Mouse (Mus musculus): Measurements from ENCODE around the gene Olfr1443. TPM values are rescaled to one million over a fixed set of nuclear protein-coding genes. Genes with fewer than 3 reads are reported as not detected.
"Not testable (repeated sequence)": the region's sequence is repeated elsewhere in the genome, so short reads cannot be mapped to it uniquely, and the experiment has no call there.

Olfr1443 gene
- polyA plus RNA-seq, 1 experiment from 2014 or later = not detected

DNA sequence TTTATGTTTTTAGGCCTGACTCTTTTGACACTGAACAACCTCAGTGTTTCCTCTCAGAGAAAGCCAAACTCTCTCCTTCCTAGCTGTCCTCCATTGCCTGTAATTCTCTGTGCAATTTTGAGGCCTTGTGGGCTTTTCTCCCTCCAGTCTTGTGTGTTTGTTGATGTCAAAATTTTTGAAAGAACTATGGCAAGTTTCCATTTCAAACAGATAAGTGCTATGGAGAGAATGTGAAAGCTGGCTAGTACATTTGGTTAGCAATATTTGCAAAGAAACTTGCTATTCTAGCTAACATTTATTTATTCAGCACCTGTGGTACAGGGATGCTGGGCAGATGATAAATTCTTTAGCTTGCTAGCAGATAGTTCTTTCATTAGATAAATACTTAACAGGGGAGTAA, 18.3 kb downstream of the Olfr1443 start:
- ATAC-seq (replicated peaks) = no peak
- Histone ChIP-seq H3K9me3 (no peaks in the 10 kb centered on the region), H3K4me1 (no peaks in the 10 kb centered on the region), H3K27ac (no peak overlapping the region), H3K27me3 (replicated peaks) (no peaks in the 10 kb centered on the region), H3K4me3 (no peak overlapping the region), H3K36me3 (replicated peaks) (no peaks in the 10 kb centered on the region), H3K9ac (no peak overlapping the region), H3K4me2 (no peak overlapping the region)

DNA sequence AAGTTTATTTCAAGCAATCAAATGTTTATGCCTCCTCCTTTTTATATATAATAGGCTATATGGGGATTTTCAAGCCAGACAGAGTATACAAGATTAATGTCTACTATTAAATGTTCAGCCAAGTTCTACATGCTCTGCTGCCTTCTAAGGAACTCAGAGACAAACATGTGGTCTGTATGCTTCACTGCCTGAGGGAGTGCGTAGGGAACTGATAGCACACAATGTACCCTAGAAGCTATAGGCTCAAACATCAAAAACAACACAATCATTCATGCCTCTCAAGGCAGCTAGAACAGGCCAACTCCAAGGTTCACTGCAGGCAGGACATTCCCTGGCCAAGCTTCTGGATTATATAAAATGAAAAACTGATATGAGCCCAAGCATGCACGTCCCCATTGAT, 30.5 kb downstream of the Olfr1443 start:
- Histone ChIP-seq H3K9ac (no peak overlapping the region), H3K36me3 (replicated peaks) (no peaks in the 10 kb centered on the region), H3K4me3 (no peak overlapping the region), H3K9me3 (no peaks in the 10 kb centered on the region), H3K4me1 (no peaks in the 10 kb centered on the region), H3K27ac (no peak overlapping the region), H3K4me2 (no peak overlapping the region), H3K27me3 (replicated peaks) (no peaks in the 10 kb centered on the region)
- ATAC-seq (replicated peaks) = no peak
- 78% methylated on average over 2 of the region's 2 CpGs for WGBS

DNA sequence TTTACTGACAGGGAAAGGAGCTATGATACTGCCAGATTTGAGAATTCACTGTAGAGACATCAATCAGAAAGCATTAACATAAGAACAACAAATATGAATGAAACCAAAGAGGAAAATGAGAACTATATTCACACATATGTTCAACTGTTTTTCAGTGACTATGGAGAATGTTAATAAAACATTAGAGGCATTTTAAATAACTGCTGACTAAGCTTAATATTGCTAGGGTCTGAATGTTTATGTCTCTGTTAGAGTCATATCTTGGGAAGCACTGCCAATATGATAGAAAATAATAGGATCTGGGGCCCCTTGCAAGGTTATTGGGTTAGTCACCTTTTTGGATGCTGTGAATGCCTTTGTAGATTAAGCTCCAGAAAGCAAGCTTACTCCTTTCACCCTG, 31.1 kb downstream of the Olfr1443 start:
- H3K27ac ChIP-seq = no peak overlapping the region
- no peak overlapping the region for H3K4me2 ChIP-seq
- H3K9ac ChIP-seq = no peak overlapping the region
- no peak for ATAC-seq (replicated peaks)
- H3K27me3 ChIP-seq (replicated peaks) = no peaks in the 10 kb centered on the region
- H3K9me3 ChIP-seq = no peaks in the 10 kb centered on the region
- H3K4me3 ChIP-seq = no peak overlapping the region
- H3K36me3 ChIP-seq (replicated peaks) = no peaks in the 10 kb centered on the region
- H3K4me1 ChIP-seq = no peaks in the 10 kb centered on the region

DNA sequence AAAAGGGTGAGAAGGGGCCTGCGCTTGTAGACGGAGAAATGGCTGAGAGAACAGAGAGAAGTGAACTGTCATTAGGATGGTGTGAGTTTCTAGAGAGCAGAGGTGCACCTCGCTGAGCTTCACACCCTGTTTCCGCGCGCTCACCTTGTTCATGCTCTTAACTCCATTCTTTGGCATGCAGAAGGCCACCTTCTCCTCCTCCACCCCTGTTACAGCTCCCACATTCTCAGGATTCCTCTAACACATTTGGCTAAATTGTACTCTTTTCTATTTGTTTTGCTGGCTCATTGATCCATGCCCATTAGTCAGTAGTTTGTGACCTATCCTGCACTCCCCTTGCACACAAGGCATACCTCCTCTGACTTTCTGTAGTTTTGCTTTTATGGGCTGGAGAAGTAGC, 41.3 kb downstream of the Olfr1443 start:
- Histone ChIP-seq H3K4me3 (no peak overlapping the region), H3K27me3 (replicated peaks) (no peaks in the 10 kb centered on the region), H3K4me2 (no peak overlapping the region), H3K36me3 (replicated peaks) (no peaks in the 10 kb centered on the region), H3K9ac (no peak overlapping the region), H3K27ac (no peak overlapping the region), H3K9me3 (no peaks in the 10 kb centered on the region), H3K4me1 (no peaks in the 10 kb centered on the region)
- WGBS = 89% methylated on average over 6 of the region's 6 CpGs
- no peak for ATAC-seq (replicated peaks)

DNA sequence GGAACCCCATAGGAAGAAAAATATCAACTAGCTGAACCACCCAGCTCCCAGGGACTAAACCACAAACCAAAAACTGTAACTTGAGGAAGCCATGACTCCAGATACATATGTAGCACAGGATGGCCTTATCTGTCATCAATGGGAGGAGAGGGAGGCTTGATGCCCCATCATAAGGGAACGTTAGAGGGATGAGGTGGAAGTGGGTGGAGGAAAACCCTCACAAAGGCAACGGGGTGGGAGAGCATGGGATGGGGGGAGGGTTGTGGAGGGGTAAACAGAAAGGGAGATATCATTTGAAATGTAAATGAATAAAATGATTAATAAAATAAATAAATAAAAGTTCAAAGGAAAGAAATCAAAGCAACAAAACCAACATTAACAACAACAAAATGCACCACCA, 42.6 kb downstream of the Olfr1443 start:
- Histone ChIP-seq H3K4me1 (no peaks in the 10 kb centered on the region), H3K27ac (no peak overlapping the region), H3K36me3 (replicated peaks) (no peaks in the 10 kb centered on the region), H3K9me3 (no peaks in the 10 kb centered on the region), H3K9ac (no peak overlapping the region), H3K4me3 (no peak overlapping the region), H3K27me3 (replicated peaks) (no peaks in the 10 kb centered on the region), H3K4me2 (no peak overlapping the region)
- WGBS = 63% methylated on average over 2 of the region's 2 CpGs
- no peak for ATAC-seq (replicated peaks)

DNA sequence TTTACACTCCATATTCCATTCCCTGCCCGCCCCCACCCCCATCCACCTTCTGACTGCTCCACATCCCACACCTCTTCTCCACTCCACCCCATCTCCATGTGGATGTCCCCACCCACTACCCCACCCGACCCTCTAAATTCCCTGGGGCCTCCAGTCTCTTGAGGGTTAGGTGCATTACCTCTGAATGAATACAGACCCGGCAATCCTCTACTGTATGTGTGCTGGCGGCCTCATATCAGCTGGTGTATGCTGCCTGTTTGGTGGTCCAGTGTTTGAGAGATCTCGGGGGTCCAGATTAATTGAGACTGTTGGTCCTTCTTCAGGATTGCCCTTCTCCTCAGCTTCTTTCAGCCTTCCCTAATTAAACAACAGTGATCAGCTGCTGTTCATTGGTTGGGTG, 43.0 kb downstream of the Olfr1443 start:
- ATAC-seq (replicated peaks); H3K27ac ChIP-seq; H3K4me2 ChIP-seq; H3K36me3 ChIP-seq (replicated peaks); H3K27me3 ChIP-seq (replicated peaks); H3K4me1 ChIP-seq; H3K9me3 ChIP-seq; H3K9ac ChIP-seq; H3K4me3 ChIP-seq: not testable (repeated sequence)
- WGBS = 91% methylated on average over 5 of the region's 5 CpGs

DNA sequence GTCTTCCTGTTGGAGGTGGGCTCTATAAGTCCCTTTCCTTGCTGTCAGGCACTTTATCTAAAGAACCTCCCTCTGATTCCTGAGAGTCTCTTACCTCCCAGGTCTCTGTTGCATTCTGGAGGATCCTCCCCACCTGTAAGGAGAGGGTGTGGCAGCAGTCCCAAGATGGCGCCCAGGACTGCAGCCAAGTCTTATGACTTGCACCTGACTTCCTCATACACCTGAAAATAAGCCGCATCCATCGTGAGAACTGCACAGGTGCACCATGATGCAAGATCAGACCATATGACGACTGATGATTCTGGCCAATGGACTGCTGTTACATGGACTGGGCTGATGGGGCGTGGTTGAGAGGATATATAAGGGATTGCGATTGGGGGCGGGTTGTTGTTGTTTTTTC, 43.7 kb downstream of the Olfr1443 start:
- not testable (repeated sequence) for H3K4me3 ChIP-seq; ATAC-seq (replicated peaks); H3K27ac ChIP-seq; H3K27me3 ChIP-seq (replicated peaks); H3K4me1 ChIP-seq; H3K9me3 ChIP-seq; H3K9ac ChIP-seq; H3K4me2 ChIP-seq; H3K36me3 ChIP-seq (replicated peaks)
- WGBS = 93% methylated on average over 7 of the region's 7 CpGs

DNA sequence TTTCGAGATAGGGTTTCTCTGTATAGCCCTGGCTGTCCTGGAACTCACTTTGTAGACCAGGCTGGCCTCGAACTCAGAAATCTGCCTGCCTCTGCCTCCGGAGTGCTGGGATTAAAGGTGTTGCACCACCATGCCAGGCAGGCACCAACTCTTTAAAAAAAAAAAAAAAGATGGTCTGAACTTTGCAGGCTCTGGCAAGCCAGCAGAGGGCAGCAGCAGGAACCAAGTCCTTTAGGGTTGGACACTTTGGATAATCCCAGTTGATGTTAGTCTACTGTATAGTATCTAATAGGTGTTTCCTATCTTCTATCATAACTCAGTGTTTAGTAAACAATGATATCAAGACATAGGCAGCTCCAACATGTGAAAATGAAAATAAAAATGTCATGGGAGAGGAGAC, 44.4 kb downstream of the Olfr1443 start:
- Histone ChIP-seq H3K4me2 (no peak overlapping the region), H3K27me3 (replicated peaks) (no peaks in the 10 kb centered on the region), H3K4me1 (no peaks in the 10 kb centered on the region), H3K4me3 (no peak overlapping the region), H3K27ac (no peak overlapping the region), H3K9ac (no peak overlapping the region), H3K36me3 (replicated peaks) (no peaks in the 10 kb centered on the region), H3K9me3 (no peaks in the 10 kb centered on the region)
- ATAC-seq (replicated peaks) = no peak
- 80% methylated on average over 2 of the region's 3 CpGs for WGBS

DNA sequence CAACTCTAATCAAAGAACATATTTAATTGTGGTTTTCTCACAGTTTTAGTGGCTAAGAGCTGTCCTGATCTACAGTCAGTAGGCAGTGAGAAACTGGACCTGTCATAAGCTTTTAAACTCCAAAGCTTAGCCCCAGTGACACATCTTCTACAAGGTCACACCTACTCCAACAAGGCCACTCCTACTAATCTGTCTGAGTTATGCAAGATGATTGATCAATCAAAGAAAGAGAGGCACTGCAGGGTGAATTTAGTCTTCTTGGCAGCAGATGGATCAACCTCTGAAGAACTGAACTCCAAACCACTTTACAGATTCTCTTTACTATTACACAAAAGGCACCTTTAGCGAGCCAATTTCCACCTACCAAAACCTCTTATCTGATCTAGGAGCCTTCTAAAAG, 47.9 kb downstream of the Olfr1443 start:
- H3K4me3 ChIP-seq = no peak overlapping the region
- no peak overlapping the region for H3K27ac ChIP-seq
- ATAC-seq (replicated peaks) = no peak
- WGBS = 86% methylated on average over 1 of the region's 1 CpGs
- H3K9ac ChIP-seq = no peak overlapping the region
- no peaks in the 10 kb centered on the region for H3K4me1 ChIP-seq
- H3K9me3 ChIP-seq = no peaks in the 10 kb centered on the region
- no peaks in the 10 kb centered on the region for H3K36me3 ChIP-seq (replicated peaks)
- H3K27me3 ChIP-seq (replicated peaks) = no peaks in the 10 kb centered on the region
- no peak overlapping the region for H3K4me2 ChIP-seq

DNA sequence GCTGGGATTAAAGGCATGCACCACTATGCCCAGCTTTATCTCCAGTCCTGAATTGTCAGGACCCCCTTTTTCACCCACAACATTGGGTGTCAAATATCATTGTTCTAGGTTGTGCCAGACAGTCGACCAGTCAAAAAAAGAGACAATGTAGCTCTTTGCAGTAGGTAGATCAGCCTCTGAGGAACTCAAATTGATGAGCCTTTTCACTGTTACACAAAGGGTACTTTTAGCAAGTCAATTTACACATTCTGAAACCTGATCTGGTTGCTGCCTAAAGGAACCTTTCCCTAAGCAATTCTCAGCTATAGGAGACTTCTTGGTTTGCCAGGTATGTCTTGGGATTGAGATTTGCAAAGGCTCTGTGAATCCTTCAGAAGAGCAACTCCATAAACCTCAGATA, 53.1 kb downstream of the Olfr1443 start:
- no peak for ATAC-seq (replicated peaks)
- Histone ChIP-seq H3K9me3 (no peaks in the 10 kb centered on the region), H3K27ac (no peak overlapping the region), H3K36me3 (replicated peaks) (no peaks in the 10 kb centered on the region), H3K4me3 (no peak overlapping the region), H3K27me3 (replicated peaks) (no peaks in the 10 kb centered on the region), H3K9ac (no peak overlapping the region), H3K4me2 (no peak overlapping the region), H3K4me1 (no peaks in the 10 kb centered on the region)
- 60% methylated on average over 1 of the region's 1 CpGs for WGBS

DNA sequence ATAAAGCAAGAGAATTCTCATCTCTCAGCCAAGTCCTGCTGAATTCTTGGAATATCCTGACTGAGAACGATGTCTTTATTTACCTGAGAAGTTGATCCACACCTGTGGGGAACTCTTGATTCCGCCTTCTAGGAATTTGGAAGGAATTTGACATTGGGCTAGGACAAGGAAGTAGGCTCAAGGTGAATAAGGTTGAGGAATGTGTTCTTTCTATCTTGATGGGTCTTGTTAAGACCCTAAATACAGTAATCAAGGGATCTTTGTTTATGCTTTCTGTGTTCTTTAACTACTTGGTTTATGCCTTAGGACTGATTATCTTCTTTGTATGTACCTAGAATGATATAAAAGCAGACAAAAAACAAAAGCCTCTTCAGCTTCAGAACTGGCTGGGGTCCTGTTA, 54.0 kb downstream of the Olfr1443 start:
- H3K4me3 ChIP-seq = no peak overlapping the region
- no peak overlapping the region for H3K9ac ChIP-seq
- WGBS = 90% methylated on average over 2 of the region's 2 CpGs
- no peaks in the 10 kb centered on the region for H3K4me1 ChIP-seq
- no peak for ATAC-seq (replicated peaks)
- no peaks in the 10 kb centered on the region for H3K27me3 ChIP-seq (replicated peaks)
- H3K27ac ChIP-seq = no peak overlapping the region
- H3K4me2 ChIP-seq = no peak overlapping the region
- H3K9me3 ChIP-seq = no peaks in the 10 kb centered on the region
- no peaks in the 10 kb centered on the region for H3K36me3 ChIP-seq (replicated peaks)

Other genes starting within 250 kb of the Olfr1443 start
- 0.62 and 0.73 TPM in 2 replicates for gene Mpeg1, start 217.3 kb upstream of the Olfr1443 start, polyA plus RNA-seq (2015; fragmentation: Nextera tagmentation; extraction: Ambion mirVana)
- 43.3 and 43.4 TPM in 2 replicates for gene Dtx4, start 176.7 kb upstream of the Olfr1443 start, polyA plus RNA-seq (2015; fragmentation: Nextera tagmentation; extraction: Ambion mirVana)
- 5.0 and 6.0 TPM in 2 replicates for gene Fam111a, start 132.4 kb upstream of the Olfr1443 start, polyA plus RNA-seq (2015; fragmentation: Nextera tagmentation; extraction: Ambion mirVana)
- 0.14 TPM in 1 of 2 replicates, not detected in the other for gene Gm4952, start 78.1 kb upstream of the Olfr1443 start, polyA plus RNA-seq (2015; fragmentation: Nextera tagmentation; extraction: Ambion mirVana)
- not detected in 2 replicates for gene Glyat, start 44.8 kb upstream of the Olfr1443 start, polyA plus RNA-seq (2015; fragmentation: Nextera tagmentation; extraction: Ambion mirVana)
- gene Olfr1442, start 7.7 kb upstream of the Olfr1443 start, polyA plus RNA-seq (2015; fragmentation: Nextera tagmentation; extraction: Ambion mirVana) = not detected in 2 replicates
- gene Keg1, start 17.7 kb downstream of the Olfr1443 start, polyA plus RNA-seq (2015; fragmentation: Nextera tagmentation; extraction: Ambion mirVana) = not detected in 2 replicates
- gene Cntf, start 87.5 kb downstream of the Olfr1443 start, polyA plus RNA-seq (2015; fragmentation: Nextera tagmentation; extraction: Ambion mirVana) = 1.1 and 1.4 TPM in 2 replicates
- 13.5 and 13.8 TPM in 2 replicates for gene Zfp91, start 118.0 kb downstream of the Olfr1443 start, polyA plus RNA-seq (2015; fragmentation: Nextera tagmentation; extraction: Ambion mirVana)
- gene Lpxn, start 118.1 kb downstream of the Olfr1443 start, polyA plus RNA-seq (2015; fragmentation: Nextera tagmentation; extraction: Ambion mirVana) = 1.0 TPM in 2 replicates
- not detected in 2 replicates for gene Gm5244, start 168.6 kb downstream of the Olfr1443 start, polyA plus RNA-seq (2015; fragmentation: Nextera tagmentation; extraction: Ambion mirVana)
- not detected in 2 replicates for gene Olfr1444, start 179.2 kb downstream of the Olfr1443 start, polyA plus RNA-seq (2015; fragmentation: Nextera tagmentation; extraction: Ambion mirVana)
- not detected in 2 replicates for gene Olfr1445, start 205.7 kb downstream of the Olfr1443 start, polyA plus RNA-seq (2015; fragmentation: Nextera tagmentation; extraction: Ambion mirVana)
- gene Olfr1446, start 215.4 kb downstream of the Olfr1443 start, polyA plus RNA-seq (2015; fragmentation: Nextera tagmentation; extraction: Ambion mirVana) = not detected in 2 replicates
- not detected in 2 replicates for gene Olfr1447, start 225.6 kb downstream of the Olfr1443 start, polyA plus RNA-seq (2015; fragmentation: Nextera tagmentation; extraction: Ambion mirVana)
- gene Olfr1448, start 246.3 kb downstream of the Olfr1443 start, polyA plus RNA-seq (2015; fragmentation: Nextera tagmentation; extraction: Ambion mirVana) = not detected in 2 replicates